ENCODE assay signal across 12 mouse cellular contexts in genomic region chr8:94995336-94995893, GRCm38 (mm10). TPM values are rescaled to one million over a fixed set of nuclear protein-coding genes. Genes with fewer than 3 reads are reported as not detected.
DNase-seq lines count a peak whose midpoint lies in the region; ATAC-seq and TF ChIP-seq lines count a peak whose summit lies in the region.
"Had no signal": no experiment of that assay in that cellular context is flagged by ENCODE, and none has a peak within 500 bp of the region (broad histone marks: within the 10 kb centered on the region; RNA-seq: fewer than 3 reads in every experiment).

No protein-coding gene starts in this region.

- H3K27me3 ChIP-seq in embryonic facial prominence, embryonic 10.5 days (replicated peaks; ENCODE audit: low read depth, poor library complexity, severe bottlenecking): peaks cover 4% of the 10 kb centered on the region; the same call in 1 of the 2 replicates
- no peaks in the 10 kb centered on the region for H3K27me3 ChIP-seq in hindbrain, postnatal 0 days (ENCODE audit: insufficient read depth, low read length)
- H3K27me3 ChIP-seq in neural tube, embryonic 14.5 days (ENCODE audit: control insufficient read depth, insufficient read depth, low read length): no peaks in the 10 kb centered on the region
- H3K27me3 ChIP-seq: liver, embryonic 15.5 days; Patski had no signal

- TF ChIP-seq CTCF in hindbrain, postnatal 0 days (IDR thresholded peaks at IDR 0.05; ENCODE audit: low read depth): no peak

- WGBS in embryonic facial prominence, embryonic 10.5 days: 78% methylated on average over 5 of the region's 5 CpGs
- WGBS in hindbrain, postnatal 0 days: 23% methylated on average over 5 of the region's 5 CpGs
- 31% methylated on average over 5 of the region's 5 CpGs for WGBS in neural tube, embryonic 14.5 days

- no peak for ATAC-seq in hindbrain, postnatal 0 days
- ATAC-seq in neural tube, embryonic 14.5 days (ENCODE audit: low read depth): no peak
- ATAC-seq in inflammation-experienced regulatory T-cells, adult 6 months: no peak
- ATAC-seq: Patski had no signal

- intact Hi-C loops in left cerebral cortex, postnatal 4 days (cut with DNase I): no loop called here

- peaks cover 99% of the 10 kb centered on the region for H3K4me1 ChIP-seq in embryonic facial prominence, embryonic 10.5 days
- H3K4me1 ChIP-seq in hindbrain, postnatal 0 days (ENCODE audit: insufficient read depth, low read length): peaks cover 83% of the 10 kb centered on the region
- peaks cover 73% of the 10 kb centered on the region for H3K4me1 ChIP-seq in neural tube, embryonic 14.5 days (ENCODE audit: control insufficient read depth, insufficient read depth, low read length)

- peak overlapping the region; percentile 90 for H3K27ac ChIP-seq in embryonic facial prominence, embryonic 10.5 days (replicated peaks)
- H3K27ac ChIP-seq in hindbrain, postnatal 0 days: peak overlapping the region; percentile 95
- H3K27ac ChIP-seq in neural tube, embryonic 14.5 days (ENCODE audit: low read depth, low read length): peak overlapping the region; percentile 92
- H3K27ac ChIP-seq: liver, embryonic 15.5 days had no signal

- H3K9ac ChIP-seq in hindbrain, postnatal 0 days (replicated peaks; ENCODE audit: low read length): peak overlapping the region; percentile 62
- H3K9ac ChIP-seq in neural tube, embryonic 14.5 days (replicated peaks; ENCODE audit: low read depth, low read length): peak overlapping the region; percentile 82
- H3K9ac ChIP-seq: liver, embryonic 15.5 days had no signal

- peak overlapping the region; percentile 55 for H3K4me3 ChIP-seq in embryonic facial prominence, embryonic 10.5 days
- H3K4me3 ChIP-seq in hindbrain, postnatal 0 days (ENCODE audit: low read length): peak overlapping the region; percentile 39
- peak overlapping the region; percentile 39 for H3K4me3 ChIP-seq in neural tube, embryonic 14.5 days (ENCODE audit: low read depth, low read length)
- H3K4me3 ChIP-seq: liver, embryonic 15.5 days had no signal

- H3K36me3 ChIP-seq in embryonic facial prominence, embryonic 10.5 days (replicated peaks): no peaks in the 10 kb centered on the region
- no peaks in the 10 kb centered on the region for H3K36me3 ChIP-seq in hindbrain, postnatal 0 days (ENCODE audit: insufficient read depth, low read length)
- H3K36me3 ChIP-seq in neural tube, embryonic 14.5 days (ENCODE audit: control insufficient read depth, insufficient read depth, low read length): no peaks in the 10 kb centered on the region

- DNase-seq in left cerebral cortex, postnatal 4 days: peak; percentile 57
- no peak for DNase-seq in left cerebral cortex, adult 11 months (ENCODE audit: low spot score)
- no peak for DNase-seq in embryonic facial prominence, embryonic 10.5 days (ENCODE audit: low spot score)
- peak; percentile 64 for DNase-seq in hindbrain, postnatal 0 days (ENCODE audit: low spot score)
- no peak for DNase-seq in spleen, adult 12 weeks (ENCODE audit: low spot score)
- DNase-seq in cerebellum, adult 9-10 months: no peak
- DNase-seq: heart, postnatal 4 days; spleen, adult 18-20 months had no signal

- H3K4me2 ChIP-seq in hindbrain, postnatal 0 days (ENCODE audit: low read depth, low read length): peak overlapping the region; percentile 68
- peak overlapping the region; percentile 81 for H3K4me2 ChIP-seq in neural tube, embryonic 14.5 days (ENCODE audit: low read depth, low read length)
- H3K4me2 ChIP-seq: liver, embryonic 15.5 days had no signal

- H3K9me3 ChIP-seq in embryonic facial prominence, embryonic 10.5 days: no peaks in the 10 kb centered on the region
- no peaks in the 10 kb centered on the region for H3K9me3 ChIP-seq in hindbrain, postnatal 0 days (ENCODE audit: low read length)
- H3K9me3 ChIP-seq in neural tube, embryonic 14.5 days (ENCODE audit: control insufficient read depth, low read length): no peaks in the 10 kb centered on the region
- H3K9me3 ChIP-seq: liver, embryonic 15.5 days had no signal

RNA-seq across cellular contexts. Expression of gene Adgrg1, which starts 20.9 kb away (rescaled TPM):
- total RNA-seq in left cerebral cortex, postnatal 4 days (2021): 100 to 1,000 TPM; 125 to 153 TPM
- 32.9 and 38.2 TPM in 2 replicates for polyA plus RNA-seq in embryonic facial prominence, embryonic 10.5 days (2016; fragmentation: Nextera tagmentation; extraction: Ambion mirVana)
- total RNA-seq in hindbrain, postnatal 0 days (2014; rRNA removed): 236 and 284 TPM in 2 replicates
- 105 TPM in 2 replicates for polyA plus RNA-seq in hindbrain, postnatal 0 days (2015; fragmentation: Nextera tagmentation; extraction: Ambion mirVana)
- 93.5 and 116 TPM in 2 replicates for polyA plus RNA-seq in neural tube, embryonic 14.5 days (2014; fragmentation: Nextera tagmentation; extraction: Ambion mirVana)
- 1 to 10 TPM in 2 of 3 experiments, under 1 TPM in 1; 0.52 to 5.5 (median 4.5) TPM for polyA plus RNA-seq in inflammation-experienced regulatory T-cells, adult 6 months (2017; shearing (Covaris generic))

RNA-seq across cellular contexts. Expression of gene Adgrg3, which starts 22.1 kb away (rescaled TPM):
- total RNA-seq in left cerebral cortex, postnatal 4 days (2021): 1 to 10 TPM; 1.1 to 2.1 TPM
- 3.1 and 3.5 TPM in 2 replicates for polyA plus RNA-seq in embryonic facial prominence, embryonic 10.5 days (2016; fragmentation: Nextera tagmentation; extraction: Ambion mirVana)
- 1.3 TPM in 2 replicates for total RNA-seq in hindbrain, postnatal 0 days (2014; rRNA removed)
- 0.52 and 0.54 TPM in 2 replicates for polyA plus RNA-seq in hindbrain, postnatal 0 days (2015; fragmentation: Nextera tagmentation; extraction: Ambion mirVana)
- 1.1 and 2.0 TPM in 2 replicates for polyA plus RNA-seq in neural tube, embryonic 14.5 days (2014; fragmentation: Nextera tagmentation; extraction: Ambion mirVana)
- polyA plus RNA-seq in inflammation-experienced regulatory T-cells, adult 6 months (2017; shearing (Covaris generic)): under 1 TPM in 2 of 3 experiments, not detected in 1; 0.24 to 0.26 TPM

RNA-seq across cellular contexts. Expression of gene Drc7, which starts 59.5 kb away (rescaled TPM):
- 1 to 10 TPM; 2.7 to 3.0 TPM for total RNA-seq in left cerebral cortex, postnatal 4 days (2021)
- 0.10 and 0.15 TPM in 2 replicates for polyA plus RNA-seq in embryonic facial prominence, embryonic 10.5 days (2016; fragmentation: Nextera tagmentation; extraction: Ambion mirVana)
- 2.9 and 3.6 TPM in 2 replicates for total RNA-seq in hindbrain, postnatal 0 days (2014; rRNA removed)
- 3.0 and 3.3 TPM in 2 replicates for polyA plus RNA-seq in hindbrain, postnatal 0 days (2015; fragmentation: Nextera tagmentation; extraction: Ambion mirVana)
- polyA plus RNA-seq in neural tube, embryonic 14.5 days (2014; fragmentation: Nextera tagmentation; extraction: Ambion mirVana): 0.61 and 0.88 TPM in 2 replicates
- polyA plus RNA-seq in inflammation-experienced regulatory T-cells, adult 6 months (2017; shearing (Covaris generic)): not detected
- total RNA-seq: heart, postnatal 4 days had no signal

Comparison
In these comparisons a context has a peak if more than half of its experiments do, and no peak if none do; other contexts are left out.
1. DNase-seq: peak in left cerebral cortex, postnatal 4 days (single experiment) and hindbrain, postnatal 0 days (single experiment); none in left cerebral cortex, adult 11 months (single experiment), embryonic facial prominence, embryonic 10.5 days (single experiment), spleen, adult 12 weeks (single experiment) and cerebellum, adult 9-10 months (single experiment).
2. Peak in every context shown above with its lines, with median percentiles within 50 percentile points of each other: H3K27ac ChIP-seq and H3K4me3 ChIP-seq.